Mouse (Mus musculus): ENCODE data around the gene Rpp30.
A peak's percentile ranks its signal among the peaks of the same experiment; 100 is the strongest.

The Rpp30 gene

GRCm38 (mm10) chr19:36083262-36084225, at the start of gene Rpp30:
Gene Rpp30 (plus strand): TSS chr19:36083716.
- peak; percentile 91 for DNase-seq

- no peak for DNase-seq
Observed at GRCm38 (mm10) chr19:36046046-36046445, 37.5 kb upstream of the Rpp30 start.

- DNase-seq, result no peak
Observed at GRCm38 (mm10) chr19:36056502-36057221, 26.9 kb upstream of the Rpp30 start.

GRCm38 (mm10) chr19:36057231-36057811, 26.2 kb upstream of the Rpp30 start, which contains the start of gene Htr7:
Gene Htr7 (minus strand): TSS chr19:36057507.
- DNase-seq, result no peak

- DNase-seq, result no peak
Observed at GRCm38 (mm10) chr19:36062801-36063529, 20.6 kb upstream of the Rpp30 start.

- DNase-seq, result peak; percentile 73
Observed at GRCm38 (mm10) chr19:36082606-36083261, 782 bp upstream of the Rpp30 start.

- DNase-seq, result peak; percentile 8
Observed at GRCm38 (mm10) chr19:36090781-36091180, 7.3 kb downstream of the Rpp30 start.

GRCm38 (mm10) chr19:36097194-36097593, 13.7 kb downstream of the Rpp30 start:
- no peak for DNase-seq

GRCm38 (mm10) chr19:36098265-36098664, 14.7 kb downstream of the Rpp30 start:
- DNase-seq, result no peak

GRCm38 (mm10) chr19:36098916-36099315, 15.4 kb downstream of the Rpp30 start:
- no peak for DNase-seq

GRCm38 (mm10) chr19:36103909-36104308, 20.4 kb downstream of the Rpp30 start:
- DNase-seq, result no peak

GRCm38 (mm10) chr19:36109318-36109944, 25.9 kb downstream of the Rpp30 start:
- no peak for DNase-seq

GRCm38 (mm10) chr19:36110465-36110864, 26.9 kb downstream of the Rpp30 start:
- DNase-seq, result no peak

GRCm38 (mm10) chr19:36111054-36111895, 27.8 kb downstream of the Rpp30 start:
- peak; percentile 34 for DNase-seq

- no peak for DNase-seq
Observed at GRCm38 (mm10) chr19:36112007-36112406, 28.5 kb downstream of the Rpp30 start.

- DNase-seq, result no peak
Observed at GRCm38 (mm10) chr19:36116185-36116584, 32.7 kb downstream of the Rpp30 start.

GRCm38 (mm10) chr19:36119219-36119618, 35.7 kb downstream of the Rpp30 start:
- no peak for DNase-seq

GRCm38 (mm10) chr19:36119783-36120471, 36.4 kb downstream of the Rpp30 start, which contains the start of gene Ankrd1:
Gene Ankrd1 (minus strand): TSS chr19:36120099.
- DNase-seq, result no peak

GRCm38 (mm10) chr19:36124203-36124602, 40.7 kb downstream of the Rpp30 start:
- no peak for DNase-seq

- DNase-seq, result no peak
Observed at GRCm38 (mm10) chr19:36128440-36128839, 44.9 kb downstream of the Rpp30 start.

All from cerebellum, adult 9-10 months (tissue).